Mouse (Mus musculus): ENCODE measurements around the gene Cux2. TPM values are rescaled to one million over a fixed set of nuclear protein-coding genes. Genes with fewer than 3 reads are reported as not detected.

Cux2 gene
- polyA plus RNA-seq, 1 experiment from 2014 or later, result 3.0 TPM

GRCm38 (mm10) chr5:121834241-121834606, 215.7 kb downstream of the Cux2 start:
- H3K4me3 ChIP-seq (ENCODE audit: low read depth, low read length), result no peak overlapping the region
- ATAC-seq (ENCODE audit: low read depth) (no peak), DNase-seq (ENCODE audit: low spot score) (no peak)
- no peaks in the 10 kb centered on the region for H3K9me3 ChIP-seq (ENCODE audit: control insufficient read depth, low read length)
- no peak overlapping the region for H3K9ac ChIP-seq (ENCODE audit: low read depth, low read length)
- WGBS, result 74% methylated on average over 7 of the region's 7 CpGs
- peak overlapping the region; percentile 91 for H3K4me2 ChIP-seq (ENCODE audit: low read depth, low read length)
- H3K4me1 ChIP-seq (ENCODE audit: control insufficient read depth, insufficient read depth, low read length), result peaks cover 38% of the 10 kb centered on the region
- no peak overlapping the region for H3K27ac ChIP-seq (replicated peaks; ENCODE audit: low read depth, low read length)
- peaks cover 6% of the 10 kb centered on the region; the same call in 1 of the 2 replicates for H3K27me3 ChIP-seq (replicated peaks; ENCODE audit: control insufficient read depth, insufficient read depth, low read length)
- H3K36me3 ChIP-seq (ENCODE audit: control insufficient read depth, insufficient read depth, low read length), result no peaks in the 10 kb centered on the region

DNA sequence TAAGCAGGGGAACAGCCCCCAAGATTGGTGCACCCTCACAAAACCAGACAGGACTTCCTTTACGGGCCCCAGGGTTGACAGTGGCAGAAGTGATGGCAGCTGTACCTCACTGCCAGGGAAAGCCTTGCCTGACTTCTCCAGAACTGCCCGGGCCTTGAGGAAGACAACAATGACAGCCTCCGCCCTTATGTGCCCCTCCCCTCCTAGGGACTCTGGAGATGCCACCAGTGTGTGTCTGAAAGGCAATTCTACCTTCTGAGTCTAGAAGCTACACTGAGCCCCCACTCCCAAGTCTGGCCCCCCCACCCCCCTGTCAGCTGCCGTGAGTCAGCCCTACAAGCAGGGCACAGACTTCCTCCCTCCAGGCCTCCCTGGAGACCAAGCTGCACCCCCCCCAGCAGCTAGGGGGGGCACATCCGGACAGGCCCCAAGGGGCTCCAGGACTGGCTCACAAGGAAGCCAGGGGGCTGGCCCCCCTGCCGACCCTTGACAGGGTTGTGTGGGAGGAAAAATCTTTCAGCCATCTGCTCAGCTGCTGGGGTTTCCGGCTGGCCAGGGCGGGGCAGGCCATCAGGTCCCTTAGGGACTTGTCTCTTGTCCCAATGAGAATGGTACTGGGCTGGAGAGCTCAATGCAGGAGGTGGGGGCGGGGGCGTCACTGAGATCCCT, 216.2 kb downstream of the Cux2 start:
- Histone ChIP-seq H3K27me3 (replicated peaks; ENCODE audit: control insufficient read depth, insufficient read depth, low read length) (peaks cover 6% of the 10 kb centered on the region; the same call in 1 of the 2 replicates), H3K4me2 (ENCODE audit: low read depth, low read length) (peak overlapping the region; percentile 91), H3K36me3 (ENCODE audit: control insufficient read depth, insufficient read depth, low read length) (no peaks in the 10 kb centered on the region), H3K4me3 (ENCODE audit: low read depth, low read length) (no peak overlapping the region), H3K27ac (replicated peaks; ENCODE audit: low read depth, low read length) (no peak overlapping the region), H3K9ac (ENCODE audit: low read depth, low read length) (no peak overlapping the region), H3K4me1 (ENCODE audit: control insufficient read depth, insufficient read depth, low read length) (peaks cover 40% of the 10 kb centered on the region), H3K9me3 (ENCODE audit: control insufficient read depth, low read length) (no peaks in the 10 kb centered on the region)
- DNase-seq (ENCODE audit: low spot score) (peak; percentile 54), ATAC-seq (ENCODE audit: low read depth) (no peak)
- 43% methylated on average over 9 of the region's 10 CpGs for WGBS

GRCm38 (mm10) chr5:121833159-121833558, 216.7 kb downstream of the Cux2 start:
- Histone ChIP-seq H3K4me3 (ENCODE audit: low read depth, low read length) (no peak overlapping the region), H3K27ac (replicated peaks; ENCODE audit: low read depth, low read length) (no peak overlapping the region), H3K4me2 (ENCODE audit: low read depth, low read length) (peak overlapping the region; percentile 8; the same call in 1 of the 2 replicates), H3K9ac (ENCODE audit: low read depth, low read length) (no peak overlapping the region), H3K27me3 (replicated peaks; ENCODE audit: control insufficient read depth, insufficient read depth, low read length) (peaks cover 12% of the 10 kb centered on the region; the same call in 1 of the 2 replicates), H3K4me1 (ENCODE audit: control insufficient read depth, insufficient read depth, low read length) (peaks cover 41% of the 10 kb centered on the region), H3K36me3 (ENCODE audit: control insufficient read depth, insufficient read depth, low read length) (0 out of 2 replicates have a peak, but pooled peaks cover under 1% of the 10 kb centered on the region), H3K9me3 (ENCODE audit: control insufficient read depth, low read length) (no peaks in the 10 kb centered on the region)
- no peak for ATAC-seq (ENCODE audit: low read depth)
- WGBS, result 73% methylated on average over 2 of the region's 2 CpGs
- DNase-seq (ENCODE audit: low spot score), result no peak

DNA sequence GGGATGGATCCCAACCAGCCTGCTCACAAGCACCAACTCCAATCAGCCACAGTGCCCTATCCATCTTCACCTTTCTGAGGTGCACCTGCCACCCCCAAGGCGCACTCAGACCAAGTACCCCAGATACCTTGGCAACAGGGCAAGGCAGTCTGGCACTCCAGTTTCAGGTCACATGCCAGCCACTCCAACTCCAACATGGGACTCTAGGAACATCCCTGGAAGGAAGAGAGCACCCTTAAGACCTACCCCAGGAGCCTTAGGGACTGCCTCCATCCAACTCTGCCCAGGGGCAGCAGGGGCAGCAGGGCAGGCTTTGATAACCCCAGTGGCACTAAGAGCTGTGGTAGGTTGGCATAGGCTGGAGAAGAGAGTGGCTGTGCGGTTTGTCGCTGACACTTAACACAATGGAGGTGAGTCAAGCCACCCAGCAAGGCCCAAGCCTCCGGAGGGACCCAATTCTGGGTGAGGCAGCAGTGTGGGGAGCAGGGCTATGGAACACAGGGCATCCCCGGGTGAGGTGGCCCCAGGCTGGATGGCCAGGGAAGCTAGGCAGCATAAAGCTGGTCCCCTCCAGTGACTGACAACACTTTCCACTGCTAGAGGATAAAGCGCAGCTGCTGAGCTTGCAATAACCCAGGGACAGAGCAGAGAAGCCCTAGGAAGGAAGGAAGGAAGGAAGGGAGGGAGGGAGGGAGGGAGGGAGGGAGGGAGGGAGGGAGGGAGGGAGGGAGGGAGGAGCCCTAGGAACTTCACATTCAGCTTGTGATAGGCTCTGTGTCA, 217.3 kb downstream of the Cux2 start:
- no peak overlapping the region for H3K27ac ChIP-seq (replicated peaks; ENCODE audit: low read depth, low read length)
- H3K4me2 ChIP-seq (ENCODE audit: low read depth, low read length), result no peak overlapping the region
- H3K27me3 ChIP-seq (replicated peaks; ENCODE audit: control insufficient read depth, insufficient read depth, low read length), result peaks cover 13% of the 10 kb centered on the region; the same call in 1 of the 2 replicates
- no peaks in the 10 kb centered on the region for H3K9me3 ChIP-seq (ENCODE audit: control insufficient read depth, low read length)
- H3K36me3 ChIP-seq (ENCODE audit: control insufficient read depth, insufficient read depth, low read length), result peaks cover 6% of the 10 kb centered on the region; the same call in 1 of the 2 replicates
- peaks cover 35% of the 10 kb centered on the region for H3K4me1 ChIP-seq (ENCODE audit: control insufficient read depth, insufficient read depth, low read length)
- 85% methylated on average over 5 of the region's 6 CpGs for WGBS
- ATAC-seq (ENCODE audit: low read depth) (no peak), DNase-seq (ENCODE audit: low spot score) (no peak)
- no peak overlapping the region for H3K4me3 ChIP-seq (ENCODE audit: low read depth, low read length)
- 0 out of 2 replicates have a peak overlapping the region, but pooled peaks have one; percentile 19 for H3K9ac ChIP-seq (ENCODE audit: low read depth, low read length)

- Histone ChIP-seq H3K27ac (replicated peaks; ENCODE audit: low read depth, low read length) (no peak overlapping the region), H3K27me3 (replicated peaks; ENCODE audit: control insufficient read depth, insufficient read depth, low read length) (peaks cover 13% of the 10 kb centered on the region; the same call in 1 of the 2 replicates), H3K4me3 (ENCODE audit: low read depth, low read length) (no peak overlapping the region), H3K9me3 (ENCODE audit: control insufficient read depth, low read length) (no peaks in the 10 kb centered on the region), H3K9ac (ENCODE audit: low read depth, low read length) (no peak overlapping the region), H3K4me2 (ENCODE audit: low read depth, low read length) (no peak overlapping the region), H3K4me1 (ENCODE audit: control insufficient read depth, insufficient read depth, low read length) (peaks cover 31% of the 10 kb centered on the region), H3K36me3 (ENCODE audit: control insufficient read depth, insufficient read depth, low read length) (peaks cover 20% of the 10 kb centered on the region; the same call in 1 of the 2 replicates)
- ATAC-seq (ENCODE audit: low read depth) (no peak), DNase-seq (ENCODE audit: low spot score) (no peak)
- 86% methylated on average over 6 of the region's 6 CpGs for WGBS
Observed at GRCm38 (mm10) chr5:121831002-121831601, 218.8 kb downstream of the Cux2 start.

GRCm38 (mm10) chr5:121828491-121829432, 221.1 kb downstream of the Cux2 start:
- H3K4me1 ChIP-seq (ENCODE audit: control insufficient read depth, insufficient read depth, low read length), result peaks cover 13% of the 10 kb centered on the region
- peak; percentile 55 for DNase-seq (ENCODE audit: low spot score)
- H3K4me3 ChIP-seq (ENCODE audit: low read depth, low read length), result peak overlapping the region; percentile 45
- H3K27ac ChIP-seq (replicated peaks; ENCODE audit: low read depth, low read length), result no peak overlapping the region
- peaks cover 33% of the 10 kb centered on the region; the same call in 1 of the 2 replicates for H3K36me3 ChIP-seq (ENCODE audit: control insufficient read depth, insufficient read depth, low read length)
- 9% methylated on average over 33 of the region's 82 CpGs for WGBS
- H3K9me3 ChIP-seq (ENCODE audit: control insufficient read depth, low read length), result no peaks in the 10 kb centered on the region
- H3K4me2 ChIP-seq (ENCODE audit: low read depth, low read length), result peak overlapping the region; percentile 85
- peak; percentile 60 for ATAC-seq (ENCODE audit: low read depth)
- peaks cover 13% of the 10 kb centered on the region; the same call in 1 of the 2 replicates for H3K27me3 ChIP-seq (replicated peaks; ENCODE audit: control insufficient read depth, insufficient read depth, low read length)
- H3K9ac ChIP-seq (ENCODE audit: low read depth, low read length), result peak overlapping the region; percentile 58

DNA sequence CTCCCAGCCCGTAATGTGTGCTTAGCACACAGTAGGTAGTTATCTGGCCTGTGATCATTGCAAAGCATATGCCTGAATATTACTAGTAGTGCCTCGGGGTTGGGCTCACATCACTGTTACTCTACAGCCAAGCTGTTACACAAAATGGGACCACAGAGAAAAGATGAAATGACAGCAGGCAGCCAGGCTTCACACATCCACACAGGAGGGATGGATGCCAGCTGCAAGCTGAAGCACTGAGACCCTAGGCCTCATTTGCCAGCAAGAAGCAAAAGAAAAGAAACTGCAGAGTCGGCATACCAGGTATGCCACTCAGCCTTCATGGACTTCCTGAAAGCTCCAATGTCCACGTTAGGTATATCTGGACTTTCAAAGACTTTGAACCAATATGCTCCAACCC, 222.0 kb downstream of the Cux2 start:
- H3K36me3 ChIP-seq (ENCODE audit: control insufficient read depth, insufficient read depth, low read length), result peaks cover 33% of the 10 kb centered on the region; the same call in 1 of the 2 replicates
- 78% methylated on average over 4 of the region's 4 CpGs for WGBS
- no peak for DNase-seq (ENCODE audit: low spot score)
- ATAC-seq (ENCODE audit: low read depth), result no peak
- peaks cover 10% of the 10 kb centered on the region for H3K4me1 ChIP-seq (ENCODE audit: control insufficient read depth, insufficient read depth, low read length)
- H3K4me2 ChIP-seq (ENCODE audit: low read depth, low read length), result no peak overlapping the region
- no peak overlapping the region for H3K4me3 ChIP-seq (ENCODE audit: low read depth, low read length)
- H3K9ac ChIP-seq (ENCODE audit: low read depth, low read length), result no peak overlapping the region
- peaks cover 13% of the 10 kb centered on the region; the same call in 1 of the 2 replicates for H3K27me3 ChIP-seq (replicated peaks; ENCODE audit: control insufficient read depth, insufficient read depth, low read length)
- H3K9me3 ChIP-seq (ENCODE audit: control insufficient read depth, low read length), result no peaks in the 10 kb centered on the region
- H3K27ac ChIP-seq (replicated peaks; ENCODE audit: low read depth, low read length), result no peak overlapping the region
